Mouse (Mus musculus): ENCODE measurements around the gene Epha1. TPM values are rescaled to one million over a fixed set of nuclear protein-coding genes. Genes with fewer than 3 reads are reported as not detected.

The Epha1 gene
- polyA plus RNA-seq, 1 experiment: 64.8 TPM

- 44% methylated on average over 3 of the region's 3 CpGs for WGBS
- H3K27me3 ChIP-seq (ENCODE audit: control insufficient read depth, insufficient read depth, low read length): no peaks in the 10 kb centered on the region
- TF ChIP-seq POLR2A (IDR thresholded peaks at IDR 0.05; ENCODE audit: low read depth, low read length) (no peak), CTCF (IDR thresholded peaks at IDR 0.05; ENCODE audit: extremely low read depth, insufficient read length, insufficient replicate concordance, low read depth, low read length) (no peak)
- 0 out of 2 replicates have a peak overlapping the region, but pooled peaks have one; percentile 2 for H3K27ac ChIP-seq (ENCODE audit: insufficient read depth, low read depth, low read length)
- H3K36me3 ChIP-seq (ENCODE audit: control insufficient read depth, insufficient read depth, low read length): no peaks in the 10 kb centered on the region
- no peak overlapping the region for H3K4me3 ChIP-seq (ENCODE audit: low read depth, low read length)
- no peaks in the 10 kb centered on the region for H3K4me1 ChIP-seq (ENCODE audit: control insufficient read depth, insufficient read depth, insufficient read length, low read length)
Observed at GRCm38 (mm10) chr6:42397041-42397657, 24.1 kb upstream of the Epha1 start.

DNA sequence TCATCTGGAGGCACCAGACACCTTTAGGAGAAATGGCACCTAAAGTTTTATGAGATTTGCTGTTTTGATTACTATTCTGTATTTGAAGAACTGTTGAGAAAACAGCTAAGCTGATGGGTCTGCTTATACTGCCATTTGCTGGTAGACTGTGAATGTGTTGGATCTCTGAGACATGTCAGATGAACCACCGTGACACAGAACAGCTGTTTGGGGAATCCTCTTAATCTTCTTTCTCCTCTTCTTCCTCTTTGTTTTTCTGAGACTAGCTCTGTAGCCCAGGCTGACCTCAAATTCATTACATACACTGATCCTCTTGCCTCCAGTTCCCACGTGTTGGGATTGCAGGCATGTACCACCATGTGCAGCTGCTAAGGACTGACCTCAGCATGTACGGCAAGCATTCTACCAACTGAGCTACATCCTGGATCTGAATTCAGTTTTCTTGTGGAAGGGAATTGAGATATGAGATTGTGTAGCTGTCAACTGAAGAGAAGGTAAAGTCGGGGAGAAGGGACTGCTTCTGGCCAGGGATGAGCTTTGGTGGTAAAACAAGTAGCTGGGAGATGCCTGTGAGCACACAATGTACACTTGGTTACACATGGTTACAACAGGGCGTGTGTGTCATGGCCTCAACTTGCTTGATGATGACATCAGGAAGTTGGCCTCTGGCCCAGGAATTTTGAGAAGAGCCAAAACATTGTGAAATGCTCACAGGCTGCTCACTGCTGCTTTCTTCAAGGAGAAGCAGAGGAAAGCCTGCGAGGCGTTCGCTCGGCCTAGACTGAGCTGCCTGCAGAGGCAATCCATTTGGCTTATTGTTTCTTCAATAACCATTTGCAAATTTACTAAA is 23.1 kb upstream of the Epha1 start:
- no peak overlapping the region for H3K4me3 ChIP-seq (ENCODE audit: low read depth, low read length)
- no peak for TF ChIP-seq CTCF (IDR thresholded peaks at IDR 0.05; ENCODE audit: extremely low read depth, insufficient read length, insufficient replicate concordance, low read depth, low read length)
- no peak for TF ChIP-seq POLR2A (IDR thresholded peaks at IDR 0.05; ENCODE audit: low read depth, low read length)
- H3K27me3 ChIP-seq (ENCODE audit: control insufficient read depth, insufficient read depth, low read length): no peaks in the 10 kb centered on the region
- H3K36me3 ChIP-seq (ENCODE audit: control insufficient read depth, insufficient read depth, low read length): no peaks in the 10 kb centered on the region
- H3K4me1 ChIP-seq (ENCODE audit: control insufficient read depth, insufficient read depth, insufficient read length, low read length): no peaks in the 10 kb centered on the region
- 40% methylated on average over 9 of the region's 9 CpGs for WGBS
- H3K27ac ChIP-seq (ENCODE audit: insufficient read depth, low read depth, low read length): peak overlapping the region; percentile 29

GRCm38 (mm10) chr6:42391796-42392330 is 18.8 kb upstream of the Epha1 start:
- Histone ChIP-seq H3K27me3 (ENCODE audit: control insufficient read depth, insufficient read depth, low read length) (no peaks in the 10 kb centered on the region), H3K4me1 (ENCODE audit: control insufficient read depth, insufficient read depth, insufficient read length, low read length) (no peaks in the 10 kb centered on the region), H3K36me3 (ENCODE audit: control insufficient read depth, insufficient read depth, low read length) (no peaks in the 10 kb centered on the region), H3K27ac (ENCODE audit: insufficient read depth, low read depth, low read length) (no peak overlapping the region), H3K4me3 (ENCODE audit: low read depth, low read length) (no peak overlapping the region)
- TF ChIP-seq CTCF (IDR thresholded peaks at IDR 0.05; ENCODE audit: extremely low read depth, insufficient read length, insufficient replicate concordance, low read depth, low read length) (no peak), POLR2A (IDR thresholded peaks at IDR 0.05; ENCODE audit: low read depth, low read length) (no peak)
- WGBS: 43% methylated on average over 2 of the region's 2 CpGs

GRCm38 (mm10) chr6:42385635-42386034 is 12.6 kb upstream of the Epha1 start:
- Histone ChIP-seq H3K4me1 (ENCODE audit: control insufficient read depth, insufficient read depth, insufficient read length, low read length) (no peaks in the 10 kb centered on the region), H3K27ac (ENCODE audit: insufficient read depth, low read depth, low read length) (no peak overlapping the region), H3K36me3 (ENCODE audit: control insufficient read depth, insufficient read depth, low read length) (no peaks in the 10 kb centered on the region), H3K27me3 (ENCODE audit: control insufficient read depth, insufficient read depth, low read length) (no peaks in the 10 kb centered on the region), H3K4me3 (ENCODE audit: low read depth, low read length) (no peak overlapping the region)
- 69% methylated on average over 4 of the region's 4 CpGs for WGBS
- no peak for TF ChIP-seq CTCF (IDR thresholded peaks at IDR 0.05; ENCODE audit: extremely low read depth, insufficient read length, insufficient replicate concordance, low read depth, low read length)
- no peak for TF ChIP-seq POLR2A (IDR thresholded peaks at IDR 0.05; ENCODE audit: low read depth, low read length)

GRCm38 (mm10) chr6:42383360-42383759 is 10.3 kb upstream of the Epha1 start:
- WGBS: 90% methylated on average over 5 of the region's 5 CpGs
- no peak for TF ChIP-seq CTCF (IDR thresholded peaks at IDR 0.05; ENCODE audit: extremely low read depth, insufficient read length, insufficient replicate concordance, low read depth, low read length)
- no peak for TF ChIP-seq POLR2A (IDR thresholded peaks at IDR 0.05; ENCODE audit: low read depth, low read length)
- Histone ChIP-seq H3K4me1 (ENCODE audit: control insufficient read depth, insufficient read depth, insufficient read length, low read length) (no peaks in the 10 kb centered on the region), H3K4me3 (ENCODE audit: low read depth, low read length) (no peak overlapping the region), H3K27me3 (ENCODE audit: control insufficient read depth, insufficient read depth, low read length) (no peaks in the 10 kb centered on the region), H3K27ac (ENCODE audit: insufficient read depth, low read depth, low read length) (no peak overlapping the region), H3K36me3 (ENCODE audit: control insufficient read depth, insufficient read depth, low read length) (no peaks in the 10 kb centered on the region)

DNA sequence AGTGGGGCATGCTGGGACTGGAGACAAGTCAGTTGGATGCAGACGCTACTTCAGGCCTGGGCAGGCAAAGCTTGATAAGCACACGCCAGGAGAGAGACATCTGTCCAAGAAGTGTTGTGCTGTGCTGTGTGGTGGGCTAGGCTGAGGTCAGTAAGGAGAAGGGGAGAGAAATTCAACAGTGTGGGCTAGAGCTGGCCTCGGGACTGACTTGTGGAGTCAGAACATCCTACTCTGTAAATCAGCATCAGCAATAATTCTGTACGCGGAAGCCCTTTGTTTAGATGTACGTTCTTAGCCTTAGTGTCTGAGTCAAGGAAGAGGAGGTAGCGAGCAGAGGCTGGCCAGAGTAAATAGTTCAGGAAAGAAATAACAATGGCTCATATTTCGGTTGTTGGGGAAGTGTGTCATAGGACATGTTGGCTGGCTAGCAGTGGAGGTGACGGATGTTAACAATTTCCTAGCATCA is 8.9 kb upstream of the Epha1 start:
- H3K27me3 ChIP-seq (ENCODE audit: control insufficient read depth, insufficient read depth, low read length): no peaks in the 10 kb centered on the region
- no peaks in the 10 kb centered on the region for H3K36me3 ChIP-seq (ENCODE audit: control insufficient read depth, insufficient read depth, low read length)
- H3K4me3 ChIP-seq (ENCODE audit: low read depth, low read length): no peak overlapping the region
- H3K27ac ChIP-seq (ENCODE audit: insufficient read depth, low read depth, low read length): peak overlapping the region; percentile 26; the same call in 1 of the 2 replicates
- no peak for TF ChIP-seq POLR2A (IDR thresholded peaks at IDR 0.05; ENCODE audit: low read depth, low read length)
- WGBS: 56% methylated on average over 9 of the region's 9 CpGs
- H3K4me1 ChIP-seq (ENCODE audit: control insufficient read depth, insufficient read depth, insufficient read length, low read length): no peaks in the 10 kb centered on the region

DNA sequence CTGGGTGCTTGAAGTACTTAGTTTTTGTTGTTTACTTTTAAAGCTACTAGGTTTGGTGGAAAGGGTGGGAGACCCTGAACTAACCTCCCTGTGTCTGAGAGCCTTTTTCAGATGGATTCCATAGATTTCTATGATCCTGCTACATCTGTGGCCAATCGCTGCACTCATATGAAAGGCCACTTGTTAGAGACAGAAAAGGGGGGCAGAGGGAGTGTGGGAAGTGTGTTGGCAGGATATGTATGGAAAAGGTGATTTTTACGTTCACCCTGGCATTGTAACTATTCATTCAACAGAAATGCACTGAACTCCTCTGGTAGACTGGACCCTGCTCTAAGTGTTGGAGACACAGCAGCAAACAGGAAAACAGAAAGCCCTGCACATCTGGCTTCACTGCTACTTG is 8.2 kb upstream of the Epha1 start:
- Histone ChIP-seq H3K4me1 (ENCODE audit: control insufficient read depth, insufficient read depth, insufficient read length, low read length) (no peaks in the 10 kb centered on the region), H3K36me3 (ENCODE audit: control insufficient read depth, insufficient read depth, low read length) (no peaks in the 10 kb centered on the region), H3K4me3 (ENCODE audit: low read depth, low read length) (no peak overlapping the region), H3K27ac (ENCODE audit: insufficient read depth, low read depth, low read length) (no peak overlapping the region), H3K27me3 (ENCODE audit: control insufficient read depth, insufficient read depth, low read length) (no peaks in the 10 kb centered on the region)
- TF ChIP-seq POLR2A (IDR thresholded peaks at IDR 0.05; ENCODE audit: low read depth, low read length) (no peak), CTCF (IDR thresholded peaks at IDR 0.05; ENCODE audit: extremely low read depth, insufficient read length, insufficient replicate concordance, low read depth, low read length) (no peak)
- 77% methylated on average over 2 of the region's 2 CpGs for WGBS
